Mouse (Mus musculus) lung, adult 2 months (tissue): ENCODE results near the gene Pgpep1l.

Experiments
- CTCF ChIP-seq: fragments of 200-500 bp; IDR thresholded peaks from 2 replicates; pipeline ENCODE4 v1.5.1; 2011; ENCODE audit warnings: mild to moderate bottlenecking, low read length, control low read depth; ENCODE audit not compliant: insufficient read depth
- POLR2A ChIP-seq: fragments of 200-500 bp; IDR thresholded peaks from 2 replicates; pipeline ENCODE4 v1.6.1; 2011; ENCODE audit warnings: low read depth, mild to moderate bottlenecking, control low read depth, low read length, borderline replicate concordance; ENCODE audit errors: extremely low read depth

DNA sequence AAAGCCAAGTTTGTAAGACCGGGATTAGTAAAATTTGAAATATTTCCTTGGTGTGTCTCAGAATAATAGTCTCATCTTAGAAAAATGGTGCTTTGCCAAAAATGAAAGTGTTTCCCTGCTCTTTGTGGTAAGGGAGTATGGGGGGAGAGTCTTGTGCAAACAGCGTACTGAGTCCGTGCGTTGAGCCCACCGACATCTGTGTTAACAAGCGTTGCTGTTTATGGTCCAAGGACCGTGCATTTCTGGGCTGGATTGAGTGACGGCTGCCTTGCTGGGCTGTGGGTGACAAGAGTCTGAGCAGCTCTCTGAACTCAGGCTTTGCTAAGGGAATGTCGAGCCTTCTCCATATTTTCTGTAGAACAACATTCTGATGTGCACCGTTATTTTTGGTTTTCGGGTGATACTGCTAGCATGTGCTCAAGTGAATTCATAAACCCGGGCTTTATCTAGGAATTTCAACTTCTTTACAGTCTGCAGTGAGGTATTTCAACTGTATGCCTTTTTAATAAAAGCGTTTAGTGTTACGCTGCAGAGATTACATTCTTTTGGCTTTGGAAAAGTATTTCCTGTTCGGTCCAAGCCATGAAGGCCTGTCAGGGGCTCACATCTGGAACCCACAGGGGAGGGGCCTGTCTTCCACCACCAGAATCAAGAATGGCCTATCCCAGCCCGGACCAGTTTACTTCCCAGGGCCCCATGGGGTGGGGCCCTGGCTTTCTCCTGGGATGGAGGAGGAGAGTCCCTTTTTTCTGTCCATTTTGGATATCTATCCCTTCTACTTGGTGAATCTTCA, 30.2 kb upstream of the Pgpep1l start:
- TF ChIP-seq POLR2A: no peak
- no peak for TF ChIP-seq CTCF
